Mouse (Mus musculus) B cell, adult 62 days (primary cell): Measurements from ENCODE around the gene Qrfp. TPM values are rescaled to one million over a fixed set of nuclear protein-coding genes. Genes with fewer than 3 reads are reported as not detected.

ENCODE experiments used
- total RNA-seq: library from RNA; stranded (reverse); gene quantifications from 4 replicates; pipeline ENCODE4 v1.2.4, GENCODE M21; 2023

Qrfp gene
- 0.66 to 1.0 TPM (median 0.77 TPM) in 4 replicates for total RNA-seq

DNA sequence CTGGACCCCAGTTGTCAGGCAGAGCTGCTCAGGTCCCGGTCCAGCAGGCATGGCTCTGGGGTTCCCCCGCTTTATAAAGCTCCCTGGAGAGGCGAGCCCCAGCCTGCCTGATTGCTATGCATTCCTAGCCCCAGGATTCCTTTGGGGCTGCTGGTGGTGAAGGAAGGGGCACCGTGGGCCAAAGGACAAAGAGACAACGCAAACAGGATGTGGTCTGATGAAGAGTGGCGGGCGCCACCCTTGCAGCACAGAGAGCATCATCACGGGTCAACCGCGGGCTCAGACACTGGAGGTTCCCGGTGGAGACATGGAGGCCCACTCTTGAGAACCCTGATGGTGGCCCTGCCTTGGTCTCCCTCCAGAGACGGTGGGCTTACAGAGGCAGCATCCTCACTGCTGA is at the start of gene Qrfp:
Gene Qrfp, minus strand, starts transcription at position 137 of the 400 bp plus-strand sequence.

DNA sequence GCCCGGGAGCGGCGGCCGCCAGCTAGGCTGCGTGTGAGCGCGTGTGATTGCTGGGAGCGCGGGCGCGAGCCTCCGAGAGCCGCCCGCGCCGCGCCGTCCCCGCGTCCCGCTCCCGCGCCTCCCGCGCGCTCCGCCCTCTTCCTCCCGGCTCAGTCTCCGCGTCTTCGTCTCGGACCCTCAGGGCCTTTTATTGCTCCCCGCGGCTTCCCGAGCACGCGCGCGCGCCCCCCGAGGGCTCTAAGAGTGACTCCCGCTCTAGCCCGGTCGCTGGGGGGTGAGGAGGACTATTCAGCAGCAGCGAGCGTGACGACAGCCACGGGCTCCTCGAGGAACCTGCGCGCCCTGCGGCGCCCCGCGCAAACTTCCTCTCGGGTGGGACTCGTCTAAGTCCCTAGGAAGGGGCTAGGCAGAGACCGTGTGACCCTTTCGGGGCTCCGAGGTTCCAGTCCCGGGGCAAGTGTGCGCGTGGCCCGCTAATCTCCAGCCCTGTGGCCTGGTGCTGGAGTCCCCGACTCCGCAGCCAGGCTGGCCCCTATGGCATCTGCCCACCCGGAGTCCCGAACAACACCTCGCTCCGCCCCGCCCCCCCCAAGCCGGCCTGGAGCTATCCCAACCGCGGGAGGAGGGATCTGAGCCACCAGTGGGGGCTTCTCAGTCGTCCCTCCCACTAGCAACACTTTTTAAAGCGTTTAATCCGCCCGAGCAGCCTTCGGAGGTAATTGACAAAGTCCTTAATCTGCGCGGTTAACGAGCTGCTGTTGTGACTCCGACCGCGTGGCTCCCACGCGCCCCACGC is 35.7 kb upstream of the Qrfp start, which contains the start of gene Fibcd1:
Gene Fibcd1, minus strand, starts transcription at position 110 of the 796 bp plus-strand sequence.

Other genes starting within 250 kb of the Qrfp start
- 11.4 to 19.3 TPM (median 14.1 TPM) in 4 replicates for gene Fubp3, start 237.9 kb downstream of the Qrfp start, total RNA-seq
- not detected in 4 replicates for gene Prdm12, start 170.5 kb downstream of the Qrfp start, total RNA-seq
- 43.2 to 56.7 TPM (median 48.5 TPM) in 4 replicates for gene Exosc2, start 139.9 kb downstream of the Qrfp start, total RNA-seq
- gene Abl1, start 122.2 kb downstream of the Qrfp start, total RNA-seq: 70.0 to 79.1 TPM (median 74.8 TPM) in 4 replicates
- 0.12 to 0.38 TPM (median 0.22 TPM) in 4 replicates for gene Fibcd1, start 35.4 kb upstream of the Qrfp start, total RNA-seq
- gene Lamc3, start 76.7 kb upstream of the Qrfp start, total RNA-seq: 0.19 to 0.21 TPM in 2 of 4 replicates, not detected in the others
- gene Aif1l, start 139.6 kb upstream of the Qrfp start, total RNA-seq: not detected in 4 replicates
- 138 to 185 TPM (median 146 TPM) in 4 replicates for gene Nup214, start 163.9 kb upstream of the Qrfp start, total RNA-seq